Mouse (Mus musculus): ENCODE results near the gene Ankrd33b.

DNA sequence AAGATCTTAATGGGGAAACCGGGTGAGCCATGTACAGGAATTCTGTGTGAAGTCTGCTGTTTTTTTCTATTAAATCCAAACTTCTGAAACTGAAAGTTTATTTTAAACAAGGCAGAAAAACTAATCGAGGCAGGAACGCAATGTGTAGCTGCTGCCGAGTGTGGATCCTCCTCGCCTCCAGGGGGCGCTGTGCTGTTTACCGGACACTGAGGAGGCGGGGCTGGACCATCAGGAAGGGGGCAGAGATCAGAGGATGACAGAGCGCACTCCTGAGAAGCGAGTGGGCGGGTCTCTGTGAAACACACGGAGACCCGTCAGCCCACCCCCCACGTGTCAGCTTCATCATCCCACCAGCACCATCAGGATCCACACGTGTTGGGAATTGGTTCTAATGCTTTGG, 58.0 kb downstream of the Ankrd33b start:
- TF ChIP-seq POLR2AphosphoS5 (IDR thresholded peaks at IDR 0.05; ENCODE audit: insufficient replicate concordance, low read depth, low read length) (no peak), GATA1 (IDR thresholded peaks at IDR 0.05; ENCODE audit: borderline replicate concordance, low read length) (no peak), CTCF (IDR thresholded peaks at IDR 0.05; ENCODE audit: low read depth, low read length) (no peak), TAL1 (conservative IDR thresholded peaks at IDR 0.05; ENCODE audit: low read depth, low read length) (no peak), GATA2 (IDR thresholded peaks at IDR 0.05; ENCODE audit: borderline replicate concordance, low read depth, low read length) (no peak)
